Mouse (Mus musculus): ENCODE results near the gene Fyn.

The Fyn gene

DNA sequence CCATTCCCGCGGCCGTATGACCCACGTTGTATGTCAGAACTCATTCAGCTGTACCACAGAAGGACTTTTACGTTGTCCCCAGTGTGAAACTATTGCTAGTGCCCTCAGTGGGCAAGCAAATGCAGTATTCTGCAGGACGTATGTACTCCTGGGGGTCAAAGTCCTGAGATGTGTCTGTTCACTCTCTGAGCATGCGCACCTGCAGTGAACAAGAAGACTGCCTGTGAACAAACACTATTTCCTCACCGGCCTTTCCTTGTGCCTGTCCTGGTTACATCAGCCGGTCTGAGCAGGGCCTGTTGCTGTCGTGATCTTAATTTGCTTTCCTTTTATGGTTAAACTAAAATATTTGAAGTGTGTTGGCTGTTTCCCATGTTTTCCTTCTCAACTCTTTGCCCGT, 77.2 kb downstream of the Fyn start:
- DNase-seq (ENCODE audit: low spot score): no peak

DNA sequence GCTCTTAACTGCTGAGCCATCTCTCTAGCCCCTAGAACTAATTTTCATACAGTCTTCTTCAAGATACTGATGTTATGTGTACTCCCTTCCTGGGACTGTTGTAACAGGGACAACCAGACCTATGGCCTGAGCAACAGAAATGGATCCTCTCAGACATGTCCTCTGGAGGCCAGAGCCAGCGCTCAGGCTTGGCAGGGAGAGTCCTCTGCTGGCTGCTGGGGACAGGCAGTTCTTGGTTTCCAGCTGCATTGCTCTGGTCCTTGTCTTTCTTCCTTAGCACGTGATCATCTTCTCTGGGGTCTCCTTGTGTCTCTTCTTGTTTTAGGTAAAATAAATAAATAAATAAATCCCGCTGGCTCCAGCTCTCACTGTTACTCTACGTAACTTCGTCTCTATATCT, 78.1 kb downstream of the Fyn start:
- no peak for DNase-seq (ENCODE audit: low spot score)

DNA sequence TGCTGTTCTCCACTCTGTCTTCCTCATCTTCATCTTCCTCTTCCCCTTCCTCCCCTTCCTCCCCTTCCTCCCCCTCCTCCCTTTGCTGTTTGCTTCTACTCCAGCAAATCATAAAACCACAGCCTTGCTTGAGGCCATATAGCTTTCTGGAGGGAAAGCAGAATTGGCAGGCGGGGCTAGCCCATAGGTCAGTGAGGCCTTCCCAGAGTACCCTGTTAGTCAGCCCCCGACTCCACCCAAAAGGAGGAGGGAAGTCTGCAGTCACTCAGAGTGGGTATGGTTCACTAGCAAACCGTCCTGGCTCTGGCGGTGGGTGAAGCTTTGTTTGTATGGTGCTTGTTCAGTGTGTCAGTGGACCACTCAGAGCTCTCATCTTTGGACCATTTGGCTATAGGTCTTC, 80.5 kb downstream of the Fyn start:
- DNase-seq (ENCODE audit: low spot score): no peak

DNA sequence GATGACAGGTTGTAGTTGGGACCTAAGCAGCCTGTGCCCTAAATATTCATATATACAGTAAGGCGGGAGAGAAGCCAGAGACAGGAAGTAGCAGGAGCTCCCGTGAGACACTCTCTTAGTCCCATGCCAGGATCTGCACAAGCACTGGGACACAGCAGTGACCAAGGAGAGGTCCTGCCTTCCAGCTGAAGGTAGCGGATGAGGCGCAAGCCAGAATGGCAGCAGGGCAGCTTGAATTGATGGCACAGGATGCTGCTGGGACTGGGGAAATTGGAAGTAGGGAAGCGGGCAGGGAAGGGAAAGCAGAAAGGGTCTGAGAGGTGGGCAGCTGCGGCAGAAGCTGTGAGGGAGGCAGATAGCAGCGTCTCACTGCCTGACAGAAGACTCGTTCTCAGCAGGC, 81.7 kb downstream of the Fyn start:
- DNase-seq (ENCODE audit: low spot score): no peak

DNA sequence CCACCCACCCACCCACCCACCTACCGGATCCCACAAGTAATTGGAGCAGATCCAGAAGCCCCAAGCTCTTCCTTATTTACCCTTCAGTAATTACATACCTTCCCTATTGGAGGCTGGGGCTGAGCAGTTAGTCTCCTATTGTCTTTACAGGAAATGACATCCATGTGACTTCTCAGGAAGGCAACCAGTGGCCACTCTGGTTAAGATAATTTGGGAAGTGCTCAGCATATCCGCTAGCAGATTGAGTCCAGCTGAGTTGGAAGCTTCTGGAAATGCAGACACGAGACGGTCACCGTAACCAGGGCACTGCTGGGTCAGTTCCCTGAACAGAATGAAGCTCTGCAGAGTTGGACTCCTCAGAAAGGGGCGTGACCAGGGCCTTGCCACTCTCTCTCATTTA, 82.4 kb downstream of the Fyn start:
- no peak for DNase-seq (ENCODE audit: low spot score)

DNA sequence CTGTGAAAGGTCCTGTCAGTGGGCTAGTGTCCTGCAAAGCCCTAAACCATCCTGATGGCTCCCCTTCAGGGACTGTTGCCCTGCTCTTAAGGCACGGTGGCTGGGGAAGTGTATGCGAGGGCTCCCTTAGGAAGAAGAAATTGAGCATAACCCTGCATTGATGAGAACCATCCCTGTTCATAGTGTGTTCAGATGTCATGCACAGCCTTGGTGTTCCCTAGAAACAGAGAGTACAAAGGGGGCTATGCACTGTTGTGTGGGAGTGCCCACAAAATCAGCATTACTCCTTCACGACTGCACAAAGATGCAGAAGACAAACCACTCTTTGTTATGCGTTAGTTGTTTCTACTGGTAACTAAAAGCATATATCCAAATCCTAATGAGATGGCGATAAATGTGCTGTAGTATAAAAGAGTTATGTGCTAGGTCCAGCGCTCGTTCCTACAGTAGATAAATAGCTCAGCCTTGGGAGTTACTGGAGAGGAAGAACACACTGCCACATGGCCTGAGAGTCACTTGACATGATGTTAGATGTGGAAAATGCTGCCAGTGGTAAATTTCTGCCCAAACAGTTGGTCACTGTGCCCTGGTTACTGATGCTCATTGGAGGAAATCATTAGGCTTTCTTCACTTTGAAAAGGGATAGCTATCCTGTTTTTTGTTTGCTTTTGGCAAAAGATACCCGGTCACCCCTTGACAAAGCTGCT, 83.4 kb downstream of the Fyn start:
- no peak for DNase-seq (ENCODE audit: low spot score)

DNA sequence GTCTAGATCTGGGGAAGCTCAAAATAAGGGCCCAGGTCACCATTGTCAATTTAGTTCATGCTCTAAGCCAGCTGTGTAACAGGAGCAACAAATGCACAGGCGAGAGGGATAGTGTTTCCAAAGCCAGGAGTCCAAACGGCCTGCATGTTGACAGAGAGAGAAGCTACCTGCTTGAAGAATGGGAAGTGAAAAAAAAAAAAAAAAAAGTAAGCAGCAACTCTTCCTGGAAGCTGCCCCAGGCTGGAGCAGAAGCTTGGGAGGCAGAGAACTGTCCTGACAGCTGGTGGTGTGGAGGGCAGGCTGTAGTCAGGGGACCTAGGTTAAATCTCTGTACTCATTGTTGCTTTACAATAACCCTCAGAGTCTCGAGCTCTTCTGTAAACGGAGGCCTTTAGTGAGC, 86.7 kb downstream of the Fyn start:
- no peak for DNase-seq (ENCODE audit: low spot score)

DNA sequence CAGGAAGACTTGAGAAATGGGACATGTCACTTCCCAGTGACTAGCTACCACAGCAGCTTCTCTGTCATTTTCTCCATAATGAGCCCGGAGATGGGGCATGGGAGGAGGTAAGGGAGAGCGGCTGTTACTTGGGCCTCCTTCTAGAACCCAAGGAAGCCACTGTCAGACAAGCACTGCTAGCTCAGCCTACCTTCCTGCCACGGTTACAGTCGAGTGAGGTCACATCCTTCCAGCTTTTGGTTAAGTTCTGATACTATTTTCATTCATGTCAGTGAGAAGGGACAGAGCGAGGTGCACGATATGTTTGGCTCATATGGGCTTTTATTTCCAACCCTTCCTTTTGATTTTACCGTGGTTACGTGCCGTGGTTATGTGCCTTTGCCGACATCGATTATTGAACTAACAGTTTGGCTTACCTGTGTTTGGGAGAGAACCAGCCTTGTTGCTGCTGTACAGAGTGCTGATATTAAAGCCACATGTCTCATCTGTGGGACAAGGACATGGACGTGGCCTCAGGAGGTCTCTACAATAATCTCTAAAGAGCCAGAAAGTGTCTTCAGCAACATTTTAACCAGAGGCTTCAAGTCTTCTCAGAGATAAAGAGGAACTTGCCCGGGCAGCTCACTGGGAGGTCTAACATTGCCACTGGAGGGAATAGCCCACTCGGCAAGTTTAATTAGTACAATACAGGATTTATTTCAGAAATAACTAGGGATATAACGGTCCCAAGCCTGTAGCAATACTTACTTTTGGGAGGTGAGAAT, 87.4 kb downstream of the Fyn start:
- no peak for DNase-seq (ENCODE audit: low spot score)

DNA sequence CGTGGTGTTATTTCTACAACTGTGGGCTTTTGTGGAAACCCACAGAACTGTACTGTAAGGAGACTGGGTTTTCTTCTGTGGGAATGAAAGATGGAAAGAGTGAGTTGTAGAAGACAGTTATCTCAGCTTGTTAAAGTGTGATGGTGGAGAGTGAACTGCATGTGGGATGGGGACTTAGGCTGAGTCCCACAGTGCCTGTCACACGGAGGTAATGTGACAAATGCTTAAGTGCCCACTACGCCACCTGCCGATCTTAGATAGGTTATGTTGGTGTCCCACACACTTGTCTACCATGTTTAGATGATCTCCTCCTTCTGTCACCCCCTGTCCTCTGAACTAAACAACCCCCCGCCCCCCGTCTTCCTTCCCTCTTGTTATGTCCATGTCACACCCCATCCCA, 88.1 kb downstream of the Fyn start:
- DNase-seq (ENCODE audit: low spot score): no peak

DNA sequence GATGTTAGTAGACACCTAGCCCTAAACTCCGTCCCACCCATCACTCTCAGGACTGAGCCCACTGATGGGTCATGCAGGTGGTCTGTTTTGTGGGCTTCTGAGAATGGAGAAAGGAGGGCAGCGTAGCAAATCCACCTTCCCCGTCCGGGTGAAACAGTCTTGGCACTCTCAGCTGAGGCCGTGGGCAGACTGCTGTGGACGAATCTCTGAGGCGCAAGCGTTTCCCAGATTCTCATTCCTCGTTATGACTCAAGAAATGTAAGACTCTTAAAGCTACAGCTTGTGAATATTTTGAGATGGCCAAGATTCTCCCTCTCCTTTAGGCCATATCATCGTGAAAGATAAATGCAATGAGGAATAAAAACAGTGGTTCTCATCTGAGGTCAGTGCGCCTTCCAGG, 88.6 kb downstream of the Fyn start:
- DNase-seq (ENCODE audit: low spot score): no peak

DNA sequence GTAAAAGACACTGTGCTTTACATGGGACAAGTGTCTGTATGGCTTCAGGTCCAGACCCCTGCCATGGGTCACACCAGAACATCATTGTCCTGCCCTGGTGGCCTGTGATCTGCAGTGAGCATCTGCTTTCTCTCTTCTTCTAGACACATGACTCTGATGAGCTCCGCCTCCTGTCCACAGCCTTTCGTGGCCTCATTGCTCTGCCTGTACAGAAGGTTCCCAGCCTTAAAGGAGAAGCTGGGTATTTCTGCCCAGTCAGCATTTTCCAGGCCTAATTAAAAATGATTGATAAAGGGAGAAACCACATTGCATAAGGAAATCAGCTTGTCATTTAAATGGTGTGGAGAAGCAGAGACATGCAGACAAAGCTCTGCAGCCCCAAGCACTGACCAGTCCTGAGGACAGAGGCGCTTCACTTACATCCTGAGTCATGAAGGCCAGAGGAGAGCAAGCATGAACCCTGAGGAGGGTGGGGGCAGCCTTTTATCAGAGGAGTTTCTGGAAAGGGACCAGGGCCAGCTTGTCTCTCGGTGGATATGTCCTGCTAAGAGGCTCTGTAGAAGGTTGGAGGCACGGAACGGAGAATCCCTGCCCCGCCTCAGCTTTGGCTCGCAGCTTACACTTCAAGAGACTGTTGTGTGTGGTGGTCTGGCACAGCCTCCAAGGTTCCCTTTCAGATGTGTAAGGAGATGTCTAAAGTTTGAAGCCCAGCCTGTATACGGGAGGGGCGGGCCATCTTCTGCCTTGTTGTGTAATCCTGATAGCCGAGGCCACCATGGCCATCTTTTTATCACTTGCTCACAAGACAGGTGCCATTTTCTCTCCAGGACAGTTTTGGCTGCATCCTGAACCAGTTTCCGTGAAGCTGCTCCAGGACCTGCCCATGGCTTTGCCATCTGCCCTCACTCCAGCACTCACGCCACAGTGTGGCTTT, 90.4 kb downstream of the Fyn start:
- DNase-seq (ENCODE audit: low spot score): no peak

DNA sequence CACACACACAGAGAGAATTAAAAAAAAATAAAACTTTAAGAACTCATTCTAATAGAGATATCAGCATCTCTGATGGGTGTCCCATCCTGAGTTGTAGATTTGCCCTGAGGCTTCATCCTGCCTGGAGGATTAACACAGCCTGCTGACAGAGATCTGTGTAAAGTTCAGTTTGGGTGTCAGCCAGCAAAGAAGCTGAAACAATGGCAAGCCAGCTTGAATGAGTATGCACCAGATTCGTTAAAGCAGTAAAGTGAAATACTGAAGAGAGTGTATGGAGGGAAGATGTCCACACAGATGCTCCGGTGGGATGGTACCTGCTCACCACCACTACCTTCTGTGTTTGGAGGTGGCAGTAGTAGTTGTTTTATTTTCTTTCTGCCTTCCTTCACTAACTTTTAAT, 92.0 kb downstream of the Fyn start:
- no peak for DNase-seq (ENCODE audit: low spot score)

DNA sequence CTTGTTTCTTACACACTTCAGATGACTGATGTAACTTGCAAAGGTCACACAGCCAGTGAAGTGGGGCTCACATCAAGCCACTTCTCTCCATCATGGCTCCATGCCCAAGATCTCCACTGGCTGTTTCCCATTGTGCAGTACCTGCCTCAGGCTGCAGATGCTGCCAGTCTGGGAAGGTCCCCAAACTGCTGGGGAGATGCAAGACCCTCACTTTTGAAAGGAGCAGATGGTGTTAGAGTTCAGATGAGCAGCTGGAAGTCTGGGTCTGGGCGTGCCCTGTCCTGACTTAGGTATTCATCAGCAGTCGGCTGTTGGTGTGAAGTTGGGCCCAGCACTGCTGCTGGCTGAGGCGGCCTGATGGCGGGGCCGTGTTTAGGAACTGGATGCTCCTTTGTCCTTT, 93.3 kb downstream of the Fyn start:
- DNase-seq (ENCODE audit: low spot score): no peak

DNA sequence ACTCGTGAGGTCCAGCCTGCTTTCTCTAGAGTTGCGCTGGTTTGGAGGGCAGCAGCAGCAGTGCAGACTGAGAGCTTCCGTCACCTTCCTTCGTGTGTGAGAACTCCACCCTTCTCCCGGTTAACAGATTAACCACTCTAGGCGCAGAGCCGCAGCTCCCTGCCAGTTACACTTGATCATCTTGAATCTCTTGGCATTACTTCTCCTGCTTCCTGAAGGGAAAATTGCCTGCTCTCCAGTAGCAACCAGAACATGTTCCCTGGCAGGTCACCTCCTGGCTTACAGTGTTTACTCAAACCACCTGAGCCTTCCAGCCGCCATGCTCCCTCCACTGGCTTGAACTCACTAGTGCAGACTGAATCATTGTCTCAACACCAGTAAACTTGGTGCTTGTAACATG, 94.1 kb downstream of the Fyn start:
- no peak for DNase-seq (ENCODE audit: low spot score)

DNA sequence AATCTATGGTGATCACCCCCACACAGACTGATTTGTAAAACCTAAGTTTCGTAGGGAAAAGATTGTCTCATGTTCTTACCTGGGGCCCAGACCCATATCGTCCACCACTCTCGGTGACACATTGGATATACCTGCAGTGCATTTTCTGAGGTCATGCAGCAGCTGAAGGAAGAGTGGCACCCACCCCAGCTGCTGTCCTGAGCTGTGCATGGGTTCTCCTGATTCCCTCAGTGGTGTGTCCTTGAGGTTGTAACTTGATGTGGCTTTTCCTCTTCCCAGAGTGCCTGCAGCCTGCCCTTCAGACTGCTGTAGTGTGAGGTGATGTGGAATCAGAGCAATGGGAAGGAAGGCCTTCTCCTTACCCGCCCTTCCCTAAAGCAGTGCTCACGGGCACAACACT, 95.7 kb downstream of the Fyn start:
- no peak for DNase-seq (ENCODE audit: low spot score)

DNA sequence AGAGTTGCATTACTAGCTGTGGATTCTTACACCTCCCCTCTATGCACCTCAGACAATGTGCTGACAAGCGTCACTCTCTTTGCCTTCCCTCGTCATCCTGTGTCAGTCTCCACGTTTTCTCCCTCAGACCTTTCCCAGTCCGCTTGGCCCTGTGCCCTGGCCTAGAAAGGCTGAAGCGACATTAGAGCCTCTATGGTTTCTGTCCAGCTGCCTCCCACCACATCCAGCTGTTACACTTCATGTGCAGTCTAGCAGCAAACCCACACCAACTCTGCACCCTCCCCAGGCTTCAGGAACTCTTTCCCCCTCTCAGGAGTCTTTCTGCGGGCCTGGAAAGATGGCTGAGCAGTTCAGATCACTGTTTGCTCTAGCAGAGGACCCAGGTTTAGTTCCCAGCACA, 98.7 kb downstream of the Fyn start:
- DNase-seq (ENCODE audit: low spot score): peak; percentile 46

DNA sequence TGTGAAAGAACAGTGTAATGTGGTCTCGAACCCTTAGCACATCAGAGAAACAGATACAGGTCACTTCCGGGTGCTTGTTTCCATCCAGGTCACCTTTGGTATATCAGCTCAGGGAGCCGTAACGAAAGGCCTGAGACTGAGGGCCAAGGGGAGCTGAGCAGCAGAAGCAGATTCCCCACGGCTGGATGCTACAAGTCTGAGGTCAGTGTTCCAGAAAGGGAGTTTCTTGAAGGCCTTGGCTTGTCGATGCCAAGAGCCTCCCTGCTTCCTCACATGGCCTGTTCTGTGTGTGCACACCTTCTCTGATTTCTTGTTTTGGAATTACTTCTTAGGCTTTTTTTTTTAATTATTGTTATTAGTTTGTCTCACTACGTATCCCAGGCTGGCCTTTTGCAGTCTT, 99.2 kb downstream of the Fyn start:
- no peak for DNase-seq (ENCODE audit: low spot score)

DNA sequence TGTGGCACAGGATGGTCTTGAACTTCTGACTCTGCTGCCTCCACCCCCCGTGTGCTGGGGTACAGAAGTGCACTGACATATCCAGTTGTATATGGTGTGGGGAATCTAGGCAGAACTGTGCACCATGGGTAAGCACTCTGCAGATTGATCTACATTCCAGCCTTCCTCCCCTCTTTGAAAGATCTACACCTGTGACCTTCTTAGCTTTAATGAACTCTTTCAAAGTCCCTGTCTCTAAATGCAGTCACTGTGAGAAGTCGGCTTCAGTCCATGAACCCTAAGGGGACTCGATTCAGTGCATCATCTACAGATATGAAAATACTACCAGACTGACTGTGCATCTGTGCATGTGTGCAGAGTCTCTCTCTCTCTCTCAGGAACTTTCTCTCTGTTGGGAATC, 99.9 kb downstream of the Fyn start:
- DNase-seq (ENCODE audit: low spot score): no peak

DNA sequence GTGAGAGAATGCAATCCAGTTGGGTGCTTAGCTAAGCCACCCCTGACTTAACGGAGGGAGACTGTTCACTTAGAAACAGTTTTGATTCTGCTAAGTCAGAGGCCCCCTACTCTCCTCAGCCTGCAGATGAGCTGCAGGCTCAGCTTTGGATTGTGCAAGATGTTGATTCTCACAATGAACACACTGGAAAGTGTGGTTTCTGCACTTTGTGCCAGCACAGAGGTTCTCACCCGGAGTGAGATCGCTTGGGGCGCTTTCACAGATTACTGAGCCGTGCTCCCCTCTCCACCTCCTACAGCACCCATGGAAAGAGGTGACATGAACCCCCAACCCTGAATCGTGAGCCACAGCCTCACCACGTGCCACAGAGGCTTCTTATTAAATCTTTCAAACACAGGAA, 100.7 kb downstream of the Fyn start:
- DNase-seq (ENCODE audit: low spot score): no peak

DNA sequence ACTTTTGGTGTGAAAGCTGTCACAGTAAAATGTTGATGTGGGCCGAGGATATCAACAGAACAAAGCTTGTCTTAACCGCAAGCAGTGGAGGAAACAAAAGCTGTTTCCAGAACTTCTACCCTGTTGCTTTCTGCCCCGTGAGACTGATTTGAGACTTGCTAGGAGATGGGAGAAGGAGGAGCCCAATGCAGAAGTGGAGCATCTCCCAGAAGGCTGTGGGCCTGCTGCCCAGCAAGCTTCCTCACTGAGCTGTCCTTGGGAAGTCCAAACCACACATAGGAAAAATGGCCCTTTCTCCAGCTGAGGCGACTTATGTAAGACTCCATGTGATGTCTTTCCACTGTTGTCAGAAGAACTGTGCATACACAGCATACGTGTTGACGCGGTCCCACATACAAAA, 101.7 kb downstream of the Fyn start:
- no peak for DNase-seq (ENCODE audit: low spot score)

DNA sequence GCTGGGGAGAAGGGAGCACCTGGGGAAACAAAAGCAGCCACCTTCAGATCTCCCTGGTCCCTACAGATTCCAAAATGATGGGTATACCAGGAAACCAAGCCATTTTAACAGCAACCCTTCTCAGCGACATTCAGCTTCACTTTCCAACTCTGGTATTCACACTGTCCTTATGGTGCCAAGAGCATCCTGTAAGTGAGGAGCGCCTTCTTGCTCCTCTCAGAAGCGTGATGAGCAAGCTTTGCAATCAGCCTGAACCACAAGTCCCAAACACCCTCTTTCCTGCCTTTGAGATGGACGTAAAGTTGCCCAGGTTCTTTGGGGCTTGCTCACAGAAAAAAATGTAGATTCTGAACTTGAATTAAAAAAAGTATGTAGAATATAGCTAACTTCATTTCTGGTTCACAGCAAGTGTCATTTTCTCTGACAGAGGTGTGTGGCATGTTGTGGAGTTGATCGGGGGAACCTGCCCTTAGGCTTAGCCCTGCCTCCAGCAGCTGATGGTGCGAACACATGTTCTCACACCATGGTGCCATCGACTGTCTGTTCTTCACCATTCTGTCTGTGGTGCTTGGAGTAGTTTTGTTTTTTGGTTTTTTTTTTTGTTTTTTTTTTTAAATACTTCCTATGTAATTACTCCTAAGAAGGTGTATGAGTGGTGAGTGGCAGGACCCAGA, 102.5 kb downstream of the Fyn start:
- DNase-seq (ENCODE audit: low spot score): no peak

Data from ovary, postnatal 14 days (tissue).